Mouse (Mus musculus) bone marrow, adult 2 months (tissue): ENCODE data around the gene Rhox4d.
"Not testable (repeated sequence)": the region's sequence is repeated elsewhere in the genome, so short reads cannot be mapped to it uniquely, and the experiment has no call there.

Experiments
- CTCF ChIP-seq: fragments of 200-500 bp; IDR thresholded peaks from 2 replicates; pipeline ENCODE4 v1.5.1; 2011; ENCODE audit warnings: low read length, control low read depth; ENCODE audit not compliant: control insufficient read depth, insufficient read depth
- POLR2A ChIP-seq: fragments of 200-500 bp; IDR thresholded peaks from 2 replicates; pipeline ENCODE4 v1.6.1; 2011; ENCODE audit warnings: low read depth, mild to moderate bottlenecking, control low read depth, low read length, borderline replicate concordance; ENCODE audit not compliant: control insufficient read depth

- TF ChIP-seq CTCF, POLR2A: not testable (repeated sequence)
Observed at GRCm38 (mm10) chrX:37557112-37557511, 43.0 kb downstream of the Rhox4d start, which contains the start of gene Rhox4e.
